Mouse (Mus musculus): ENCODE data around the gene Sdhaf4.
"Not testable (repeated sequence)": the region's sequence is repeated elsewhere in the genome, so short reads cannot be mapped to it uniquely, and the experiment has no call there.

Gene Sdhaf4

DNA sequence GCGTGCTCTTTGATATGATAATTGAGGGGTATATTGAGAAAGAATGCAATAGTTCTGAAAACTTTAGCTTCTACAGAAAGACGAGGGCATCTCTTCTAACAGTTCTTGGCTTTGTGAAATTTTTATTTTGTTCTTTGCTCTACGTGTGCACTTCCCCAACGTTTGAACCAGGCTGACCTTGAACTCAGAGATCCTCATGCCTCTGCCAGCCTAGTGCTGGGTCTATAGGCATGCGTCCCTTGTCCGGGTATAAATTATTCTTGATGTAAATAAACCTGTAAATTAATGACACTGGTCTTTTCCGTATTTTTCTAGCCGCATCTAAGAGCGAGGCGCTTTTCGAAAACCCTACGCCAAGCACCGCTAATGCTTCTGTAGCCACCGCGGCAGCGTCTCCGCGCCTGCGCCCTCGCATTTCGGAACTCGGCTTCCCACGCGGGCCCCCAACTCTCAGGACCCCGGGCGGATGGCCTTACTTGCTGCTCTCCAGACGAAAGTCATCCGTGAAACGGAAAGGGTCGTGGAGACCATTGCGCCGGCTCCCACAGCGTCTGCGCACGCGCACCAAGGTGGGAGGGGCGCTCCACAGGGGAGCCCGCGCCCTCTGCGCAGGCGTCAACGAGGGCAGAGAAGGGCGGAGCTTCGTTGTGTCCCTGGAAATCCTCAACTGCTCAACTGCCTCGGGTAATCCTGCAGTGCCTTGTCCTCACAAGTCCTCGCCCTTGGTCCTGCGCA is at the start of gene Sdhaf4:
Gene Sdhaf4 (minus strand): TSS at position 587 of the 735 bp plus-strand sequence.
- DNase-seq: peak; percentile 94

DNA sequence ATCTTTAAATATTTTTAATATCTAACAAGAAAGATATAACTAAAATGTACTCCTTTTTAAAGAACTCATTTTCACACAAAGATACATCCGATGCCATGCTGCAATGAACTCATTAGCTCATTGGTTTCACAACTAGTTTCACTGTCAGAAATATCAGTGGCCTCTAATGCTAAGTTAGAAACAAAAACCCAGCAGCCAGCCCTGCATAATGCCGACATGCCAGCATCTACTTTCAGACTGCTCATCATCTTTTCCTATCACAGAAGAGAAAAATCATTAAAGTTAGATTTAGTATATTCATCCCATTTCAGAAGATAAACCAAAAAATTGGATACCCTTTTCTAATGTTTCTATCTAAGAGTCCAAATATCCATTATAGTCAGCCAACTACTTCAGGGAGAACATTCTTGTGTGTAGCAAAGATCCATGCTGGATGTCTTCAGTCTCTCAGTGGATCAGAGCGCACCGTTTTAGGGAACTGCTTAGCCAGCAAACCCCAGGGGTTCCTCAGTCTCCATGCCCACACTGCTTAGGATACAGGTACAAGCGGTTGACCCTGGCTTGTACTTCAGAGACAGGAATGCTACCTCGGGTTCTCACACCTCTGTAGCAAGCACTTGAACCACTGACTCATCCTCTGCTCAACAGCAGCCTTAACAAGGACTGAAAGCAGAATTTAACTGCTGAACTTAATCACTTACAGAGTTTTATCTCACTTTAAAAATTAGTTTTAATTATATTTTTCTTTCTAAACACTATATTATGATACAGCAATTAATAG is 41.5 kb upstream of the Sdhaf4 start:
- peak in 1 of 2 experiments; percentile 42 for DNase-seq

DNA sequence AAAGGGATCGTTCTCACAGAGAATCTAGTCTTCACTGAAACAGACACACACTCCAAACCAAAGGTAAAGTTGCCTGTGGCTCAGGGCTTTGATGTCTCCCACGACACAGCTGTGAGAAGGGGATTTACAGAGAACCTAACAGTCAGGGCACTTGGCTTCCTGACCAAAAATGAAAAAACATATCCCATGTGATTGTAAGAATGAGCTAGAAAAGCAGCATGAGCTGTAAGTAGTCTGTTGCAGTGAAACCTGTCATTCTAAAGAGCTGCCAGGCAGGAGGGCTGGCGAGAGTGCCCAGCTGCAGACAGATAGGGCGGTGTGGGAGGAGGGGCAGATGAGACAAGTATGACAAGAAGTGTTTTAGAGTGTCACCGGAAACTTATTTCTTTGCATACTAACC is 40.2 kb upstream of the Sdhaf4 start:
- DNase-seq: no peak

DNA sequence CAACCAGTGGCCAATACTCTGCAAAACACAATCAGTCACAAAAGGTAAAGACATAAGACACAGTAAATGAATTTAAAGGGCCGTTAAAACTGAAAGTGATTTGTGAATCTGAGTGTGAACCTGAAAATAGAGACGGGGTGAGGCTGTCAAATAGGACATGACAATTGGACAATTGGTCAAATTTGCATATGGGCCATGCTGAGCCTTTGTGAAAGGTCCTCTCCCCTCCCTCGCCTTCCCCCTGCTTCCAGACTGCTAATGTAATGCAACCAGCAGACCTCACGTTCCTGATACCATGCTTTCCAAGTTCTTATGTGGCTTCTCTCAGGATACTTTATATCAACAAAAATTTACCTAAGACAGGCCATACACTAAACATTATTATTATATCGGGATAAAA is 37.6 kb upstream of the Sdhaf4 start:
- DNase-seq: no peak

DNA sequence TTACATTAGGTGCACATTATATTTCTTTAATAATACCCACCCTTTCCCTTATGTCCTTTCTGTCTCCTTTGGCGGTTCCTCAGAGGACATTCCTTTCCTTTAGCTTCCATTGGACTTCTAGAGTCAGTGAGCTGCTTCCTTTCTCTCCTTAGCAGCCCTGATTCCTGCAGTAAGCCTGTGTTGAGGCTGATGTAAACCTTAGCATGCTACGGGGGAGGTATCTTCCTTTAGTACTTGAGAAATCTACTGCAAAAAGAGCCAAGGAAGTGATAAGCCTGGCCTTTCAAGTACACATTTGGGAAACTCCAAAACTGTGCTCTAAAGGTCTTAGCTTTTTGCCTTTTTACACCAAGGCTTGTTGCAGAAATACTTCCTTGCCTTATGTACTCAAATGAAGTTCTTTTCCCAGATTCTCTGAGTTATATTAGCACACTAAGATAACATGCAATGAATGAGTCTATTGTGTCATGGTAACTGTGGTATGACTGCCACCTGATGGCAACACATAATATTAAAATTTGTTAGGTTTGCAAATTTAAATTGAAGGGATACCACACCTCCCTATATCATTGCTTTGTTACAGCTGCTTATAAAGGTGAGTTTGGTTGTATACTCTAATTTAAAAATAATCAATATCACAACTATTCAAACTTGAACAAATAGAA is 28.4 kb upstream of the Sdhaf4 start:
- peak in 1 of 2 experiments; percentile 12 for DNase-seq

DNA sequence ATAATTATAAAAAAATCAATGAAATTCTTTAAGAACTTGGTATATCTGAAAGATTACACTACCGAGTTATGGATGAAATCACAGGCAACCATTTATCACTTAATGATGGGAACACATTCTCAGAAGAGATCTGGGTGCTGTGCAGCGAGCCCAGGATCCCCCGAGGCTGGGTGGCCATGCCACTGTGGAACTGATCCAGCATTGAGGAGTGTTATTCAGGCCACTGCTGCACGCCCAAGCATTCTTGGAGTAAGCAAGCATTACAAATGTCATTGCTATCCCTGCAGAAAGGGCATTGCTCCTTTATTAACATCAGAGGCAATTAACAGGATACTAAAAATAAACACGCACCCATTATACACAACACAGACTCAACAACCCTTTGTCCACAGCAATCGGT is 5.4 kb upstream of the Sdhaf4 start:
- no peak for DNase-seq

DNA sequence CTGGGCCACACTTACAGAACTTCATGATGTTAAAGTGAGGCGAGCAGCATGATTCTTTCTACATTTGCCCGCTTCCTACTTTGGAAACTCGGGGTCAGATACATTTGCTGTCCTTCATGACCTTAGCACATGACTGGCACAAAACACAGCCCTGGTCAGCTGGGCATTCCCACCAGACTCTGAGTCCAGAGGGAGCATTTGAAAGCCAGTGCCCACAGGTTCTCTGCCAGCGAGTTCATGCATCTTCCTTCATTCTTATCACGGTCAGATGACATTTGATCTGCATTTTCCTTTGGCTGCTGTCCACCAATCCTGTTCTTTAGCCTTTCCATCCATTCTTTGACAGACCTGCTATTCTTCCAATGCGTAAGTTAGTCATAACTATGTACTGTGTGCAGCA is 4.6 kb upstream of the Sdhaf4 start:
- DNase-seq: no peak

DNA sequence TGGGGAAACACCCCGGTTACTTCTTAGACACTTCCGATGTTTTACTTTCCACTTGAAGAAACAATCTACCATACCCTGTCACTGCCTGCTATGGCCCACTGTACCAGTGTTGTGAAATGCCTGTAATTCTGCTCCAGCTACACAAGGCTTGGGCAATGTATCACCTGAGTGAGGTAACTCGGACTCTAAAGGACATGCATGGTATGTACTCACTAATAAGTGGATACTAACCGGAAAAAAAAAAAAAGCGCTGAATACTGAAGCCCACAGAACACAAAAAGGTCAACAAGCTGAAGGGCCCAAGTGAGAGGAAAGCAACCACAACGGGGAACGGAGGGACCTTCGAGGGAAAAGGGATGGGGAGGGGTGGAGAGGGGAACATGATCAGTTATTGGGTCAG is 2.2 kb upstream of the Sdhaf4 start:
- DNase-seq: no peak

DNA sequence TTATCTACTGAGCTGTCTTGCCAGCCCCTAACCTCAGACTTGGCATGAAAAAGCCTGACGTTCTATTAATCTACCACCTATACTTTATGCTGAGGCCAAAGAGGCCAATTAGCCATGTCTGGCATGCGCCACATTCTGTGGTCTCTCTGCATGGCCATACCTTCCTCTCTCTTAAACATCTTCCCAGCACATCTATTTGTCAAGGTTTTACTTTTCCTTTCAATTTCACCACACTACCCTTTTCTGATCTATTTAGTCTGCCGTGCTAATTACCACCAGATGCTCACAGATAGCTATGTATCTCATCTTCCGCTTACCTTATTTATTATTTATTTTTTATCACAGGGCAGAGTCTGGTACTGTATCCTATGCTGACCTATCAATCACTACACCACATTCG is 6.1 kb downstream of the Sdhaf4 start:
- no peak for DNase-seq

DNA sequence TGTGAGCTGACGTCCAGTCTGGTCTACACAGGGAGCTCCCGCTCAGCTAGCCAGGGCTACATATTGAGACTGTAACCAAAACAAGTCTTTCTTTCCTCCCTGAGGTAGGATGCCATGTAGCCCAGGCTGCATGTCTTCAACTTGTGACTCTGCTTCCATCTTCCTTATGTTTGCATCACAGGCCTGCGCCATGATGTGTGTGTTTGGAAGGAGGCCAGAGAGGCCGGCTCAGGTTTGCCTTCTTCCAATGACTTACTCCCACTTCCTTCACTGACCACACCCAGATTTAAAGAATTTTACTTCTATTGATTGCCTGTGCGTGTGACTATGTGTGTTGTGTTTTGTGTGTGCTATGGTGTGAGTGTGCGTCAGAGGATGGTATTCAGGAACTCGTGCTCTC is 6.6 kb downstream of the Sdhaf4 start:
- DNase-seq: no peak

DNA sequence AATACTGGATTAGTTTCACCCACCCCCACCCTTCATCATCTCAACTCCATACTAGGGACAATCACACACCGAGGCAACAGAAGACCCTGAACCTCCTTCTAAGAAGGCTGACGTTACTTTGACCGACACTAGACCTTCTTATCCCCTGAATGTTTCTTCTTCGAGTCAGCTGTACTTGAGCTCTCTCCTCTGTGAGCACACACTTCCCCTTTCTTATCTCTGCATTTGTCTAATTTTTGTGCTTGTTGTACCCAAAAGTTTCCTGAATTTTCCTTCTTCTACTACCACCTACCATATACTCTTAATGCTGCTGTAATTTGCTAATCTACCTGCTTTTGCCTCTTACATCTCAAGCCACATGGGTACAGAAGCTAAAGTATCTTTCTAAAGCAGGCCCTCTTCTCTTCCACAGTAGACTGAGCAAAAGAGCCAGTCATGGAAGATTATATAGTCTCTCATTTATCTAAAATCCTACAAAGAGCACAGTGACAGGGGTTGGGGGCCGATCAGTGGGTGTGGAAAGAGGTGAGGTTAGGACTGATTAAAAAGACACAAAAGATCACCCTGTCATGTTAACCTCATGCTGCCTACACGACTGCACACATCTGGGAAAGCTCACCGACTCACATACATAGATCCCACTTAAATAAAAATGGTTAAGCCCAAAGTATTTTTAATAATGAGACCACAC is 7.2 kb downstream of the Sdhaf4 start:
- DNase-seq: no peak

DNA sequence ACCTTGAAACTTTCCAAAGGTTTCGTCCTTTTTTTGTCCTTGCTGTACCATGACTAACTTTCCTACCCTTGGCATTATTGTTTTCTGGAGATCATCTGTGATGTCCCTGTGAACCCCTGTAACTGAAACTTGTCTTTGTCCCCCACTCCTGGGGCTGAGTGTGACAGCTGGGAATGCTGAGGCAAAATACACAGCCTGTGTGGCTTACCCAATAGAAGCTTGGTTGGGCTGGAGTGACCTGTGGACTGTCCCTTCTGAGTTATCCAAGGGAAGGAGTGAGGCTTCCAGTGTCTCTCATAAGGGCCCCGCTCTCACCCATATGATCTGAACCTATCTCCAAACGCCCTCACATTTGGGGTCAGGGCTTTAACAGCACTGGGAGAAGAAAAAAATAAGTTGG is 8.0 kb downstream of the Sdhaf4 start:
- no peak for DNase-seq

DNA sequence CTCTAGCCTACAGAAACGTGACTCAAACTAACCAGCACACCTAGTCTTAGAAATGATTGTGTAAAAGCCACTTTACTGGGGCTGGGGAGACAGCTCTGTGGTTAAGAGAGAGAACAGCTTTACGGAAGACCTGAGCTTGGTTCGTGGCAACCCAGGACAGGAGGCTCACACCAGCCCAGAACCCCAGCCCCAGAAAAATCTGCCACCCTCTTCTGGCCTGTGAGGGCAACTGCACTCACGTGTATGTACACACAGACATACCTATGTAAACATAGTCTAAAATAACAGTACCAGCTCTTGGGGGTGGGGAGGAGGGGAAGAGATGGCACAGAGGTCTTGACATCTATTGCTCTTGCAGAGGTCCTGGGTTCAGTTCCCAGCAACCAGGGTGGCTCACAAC is 10.0 kb downstream of the Sdhaf4 start:
- DNase-seq: no peak

DNA sequence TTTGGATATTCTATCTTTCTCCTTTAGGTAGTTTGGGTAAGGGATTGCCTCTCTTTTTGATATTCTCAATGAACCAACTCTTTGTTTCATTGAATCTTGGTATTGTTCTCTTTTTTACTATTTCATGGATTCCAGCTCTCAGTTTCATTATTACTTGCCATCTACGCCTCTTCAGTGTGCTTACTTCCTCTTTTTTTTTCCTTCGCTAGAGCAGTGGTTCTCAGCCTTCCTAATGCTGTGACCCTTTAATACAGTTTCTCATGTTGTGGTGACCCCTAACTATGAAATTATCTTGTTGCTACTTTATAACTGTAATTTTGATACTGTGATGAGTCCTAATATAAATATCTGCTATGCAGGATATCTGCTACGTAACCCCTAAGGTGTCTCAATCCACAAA is 22.3 kb downstream of the Sdhaf4 start:
- no peak for DNase-seq

DNA sequence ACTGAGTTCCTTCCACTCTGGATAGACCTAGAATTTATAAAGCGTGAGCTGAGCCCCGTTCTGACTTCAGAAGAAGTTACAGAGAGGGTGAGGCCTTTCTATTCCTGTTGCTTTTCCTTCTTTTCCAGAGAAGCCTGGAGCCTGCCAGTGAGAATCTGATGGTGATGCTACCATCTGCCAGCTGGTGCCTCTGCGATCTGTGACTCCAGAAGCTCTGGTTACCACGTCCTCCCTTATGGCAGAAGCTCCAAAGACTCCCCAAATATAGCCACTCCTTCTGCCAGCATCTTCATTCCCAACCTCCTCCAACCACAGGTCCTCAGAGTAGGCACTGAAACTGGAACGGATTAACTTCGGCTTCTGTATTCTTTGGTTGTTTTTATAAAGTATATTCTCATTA is 27.2 kb downstream of the Sdhaf4 start:
- no peak for DNase-seq

DNA sequence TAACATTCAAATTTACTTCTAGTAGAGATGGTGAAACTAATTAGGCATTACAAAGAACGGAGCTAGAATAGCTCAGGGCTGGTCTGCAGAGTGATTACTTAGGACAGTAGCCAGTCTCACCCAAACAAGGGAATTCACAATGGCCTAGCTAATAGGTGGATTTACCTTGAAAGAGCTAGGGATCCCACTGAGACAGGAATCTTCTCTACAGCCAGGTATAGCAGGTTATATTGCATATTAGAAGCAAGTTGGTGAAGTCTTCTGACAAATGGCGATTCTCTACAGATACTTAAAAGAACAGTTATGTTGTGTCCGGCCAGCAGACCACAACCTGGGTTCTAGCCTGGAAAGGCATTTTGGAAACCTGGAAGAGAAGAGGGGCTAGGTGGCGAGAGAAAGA is 34.3 kb downstream of the Sdhaf4 start:
- DNase-seq: not testable (repeated sequence)

DNA sequence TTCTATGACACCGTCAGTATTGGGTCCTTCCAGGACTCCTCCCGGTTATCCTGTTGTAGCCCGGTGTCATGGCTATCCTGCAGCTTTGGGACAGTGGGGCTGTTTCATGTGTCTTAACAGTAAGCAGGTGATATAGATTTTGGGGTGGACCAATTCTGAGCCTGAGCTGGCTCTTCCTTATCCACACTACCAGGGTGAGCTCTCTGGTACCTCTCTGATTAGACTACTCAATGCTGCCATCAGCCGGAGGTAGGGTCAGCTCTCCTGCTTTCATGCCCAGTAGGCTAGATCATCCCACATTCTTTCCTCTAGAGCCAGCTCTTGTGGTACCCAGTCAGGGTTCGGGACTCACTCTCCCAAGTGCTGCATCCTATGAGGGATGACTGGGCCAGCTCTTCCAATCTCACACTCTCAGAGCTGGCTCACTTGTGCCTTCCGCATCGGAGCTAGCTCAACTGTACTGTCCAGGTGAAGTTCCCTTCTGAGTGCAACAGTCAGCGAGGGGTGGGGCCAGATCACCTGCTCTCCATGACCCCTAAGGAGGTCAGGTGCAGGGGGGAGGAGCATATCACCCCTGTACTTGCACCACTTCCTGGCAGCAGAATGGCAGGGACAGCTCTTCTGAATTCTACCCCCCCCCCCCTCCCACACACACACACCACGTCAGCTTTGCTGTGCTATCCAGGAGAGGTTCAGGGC is 37.3 kb downstream of the Sdhaf4 start:
- DNase-seq: no peak

DNA sequence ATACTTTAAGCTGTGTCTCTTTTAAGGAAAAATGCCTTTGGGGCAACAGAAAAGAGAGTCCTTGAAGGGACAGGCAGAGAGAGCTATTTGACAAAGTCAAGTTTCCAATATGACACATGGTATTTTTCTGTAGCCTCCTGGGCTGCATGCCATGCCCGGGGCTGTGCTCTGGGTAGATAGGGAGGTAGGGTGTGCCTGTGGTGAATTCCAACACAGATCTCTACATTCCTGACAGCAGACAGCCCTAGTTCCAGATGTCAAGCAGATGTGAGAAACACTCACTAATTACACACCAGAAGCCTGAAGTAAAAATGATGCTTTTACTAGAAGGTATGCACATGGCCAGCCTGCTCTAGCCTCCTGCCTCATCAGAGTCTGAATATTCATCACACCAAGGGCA is 39.2 kb downstream of the Sdhaf4 start:
- no peak for DNase-seq

DNA sequence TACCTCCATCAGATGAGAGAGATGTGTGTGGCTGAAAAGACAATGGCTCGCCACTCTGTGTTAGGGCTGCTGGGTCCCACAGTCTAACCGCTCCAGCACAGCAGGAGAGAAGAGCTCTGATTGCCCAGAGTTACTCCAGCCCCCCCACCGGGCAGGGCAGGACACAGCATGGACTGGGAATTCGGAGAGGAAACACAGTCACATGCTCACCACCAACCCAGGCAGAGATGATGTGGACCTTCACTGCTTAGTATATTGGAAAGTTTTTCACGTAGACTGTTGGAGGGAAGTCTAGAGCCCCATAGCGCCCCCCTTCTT is 46.1 kb downstream of the Sdhaf4 start:
- DNase-seq: peak in 1 of 2 experiments; percentile 11

DNA sequence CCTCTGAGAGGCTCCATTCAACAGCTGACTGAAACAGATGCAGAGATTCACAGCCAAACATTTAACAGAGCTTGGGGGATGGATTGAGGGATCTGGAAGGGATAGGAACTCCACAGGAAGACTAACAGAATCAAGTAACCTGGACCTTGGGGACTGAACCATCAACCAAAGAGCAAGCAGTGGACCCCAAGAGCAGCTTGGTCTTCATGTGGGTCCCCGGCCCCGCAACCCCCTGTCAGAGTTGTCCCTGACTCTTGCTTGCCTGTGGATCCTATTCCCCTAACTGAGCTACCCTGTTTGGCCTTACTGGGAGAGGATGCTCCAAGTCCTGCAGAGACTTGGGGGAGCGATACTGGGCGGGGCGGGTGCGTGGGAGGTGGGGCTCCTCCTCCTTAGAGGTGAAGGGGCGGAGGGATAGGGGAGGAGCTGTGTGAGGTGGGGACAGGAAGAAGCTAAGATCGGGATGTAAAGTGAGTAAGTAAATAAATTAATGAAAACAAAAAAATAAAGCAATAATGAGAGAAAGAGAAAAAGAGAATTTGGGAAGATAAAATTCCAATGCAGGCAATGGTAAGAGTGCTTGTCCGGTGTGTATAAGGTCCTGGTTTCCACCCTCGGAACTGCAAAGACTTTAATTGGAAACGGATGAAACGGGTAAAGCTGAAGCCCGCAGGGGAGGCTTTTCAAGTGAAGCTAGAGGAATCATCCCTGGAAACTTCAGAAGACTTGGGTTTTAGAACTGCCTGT is 46.6 kb downstream of the Sdhaf4 start:
- DNase-seq: no peak

DNA sequence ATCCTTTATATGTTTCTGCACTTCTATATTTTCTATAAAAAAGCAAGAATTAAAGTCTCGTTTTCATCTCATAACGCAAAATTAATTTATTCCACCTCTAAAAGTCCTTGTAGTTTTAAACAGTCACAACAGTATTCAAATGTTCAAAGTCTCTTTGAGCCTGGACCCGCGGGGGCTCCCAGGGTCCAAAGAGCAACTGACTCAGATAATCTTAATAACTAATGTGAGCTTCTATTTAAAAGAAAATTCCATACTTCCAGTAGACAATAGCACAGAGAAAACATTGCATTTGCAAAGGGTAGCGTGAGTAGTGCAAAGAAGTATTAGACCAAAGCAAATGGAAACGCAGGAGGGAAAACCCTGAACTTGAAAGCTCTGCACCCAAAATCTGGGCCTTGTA is 47.4 kb downstream of the Sdhaf4 start:
- DNase-seq: no peak

DNA sequence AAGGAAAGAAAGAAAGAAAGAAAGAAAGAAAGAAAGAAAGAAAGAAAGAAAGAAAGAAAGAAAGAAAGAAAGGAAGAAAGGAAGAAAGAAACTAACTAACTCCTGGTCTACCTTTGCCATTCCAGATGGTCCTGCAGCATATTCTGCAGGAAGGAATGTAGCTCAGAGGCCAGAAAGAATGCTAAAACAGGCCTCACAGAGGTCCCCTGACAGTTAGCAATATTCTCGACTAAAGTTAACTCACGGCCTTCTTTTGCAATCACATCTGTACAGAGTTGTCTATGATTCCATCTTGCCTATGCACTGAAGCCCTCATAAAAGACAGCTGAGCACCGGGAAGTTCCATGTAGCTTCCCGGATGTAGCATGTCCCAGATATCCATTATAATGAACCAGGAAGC is 49.9 kb downstream of the Sdhaf4 start:
- DNase-seq: no peak
